ENCODE assay signal across 12 mouse cellular contexts in the genomic region with DNA sequence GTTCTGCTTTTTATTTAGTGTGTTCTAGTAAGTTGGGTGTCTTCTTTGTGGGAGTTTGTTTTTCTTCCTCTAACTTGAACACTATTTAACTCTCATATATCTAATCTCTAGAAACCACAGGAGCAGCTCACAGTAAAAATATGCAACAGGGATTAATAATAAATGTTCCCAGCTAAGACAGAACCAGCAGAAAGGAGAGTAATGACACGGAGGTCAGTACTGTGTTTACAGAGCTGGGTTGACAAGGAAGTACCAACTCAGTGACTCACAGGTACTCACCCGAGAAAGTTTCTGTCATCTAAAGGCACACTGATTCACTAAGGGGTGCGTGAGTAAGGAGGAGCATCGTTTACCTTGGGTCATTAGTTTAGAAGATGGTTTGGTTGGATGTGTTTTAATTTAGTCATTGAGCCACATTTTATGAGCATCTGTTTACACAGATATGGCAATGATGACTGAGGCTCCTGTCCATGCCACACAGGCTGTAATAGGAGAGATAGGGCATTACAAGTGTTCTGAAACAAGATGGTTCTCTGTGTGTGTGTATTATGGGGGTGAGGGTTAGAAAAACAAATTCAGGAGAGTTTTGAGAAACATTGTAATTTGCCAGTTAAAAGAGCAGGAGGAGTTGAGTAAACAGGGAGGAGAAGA. TPM values are rescaled to one million over a fixed set of nuclear protein-coding genes. Genes with fewer than 3 reads are reported as not detected.
DNase-seq lines count a peak whose midpoint lies in the region; TF ChIP-seq lines count a peak whose summit lies in the region.
"Had no signal": no experiment of that assay in that cellular context is flagged by ENCODE, and none has a peak within 500 bp of the region (broad histone marks: within the 10 kb centered on the region; RNA-seq: fewer than 3 reads in every experiment).

No protein-coding gene starts in this region.

- H3K9me3 ChIP-seq in CH12.LX (replicated peaks; ENCODE audit: low read length) = no peaks in the 10 kb centered on the region
- H3K9me3 ChIP-seq in erythroblast, embryonic 14.5 days (ENCODE audit: control insufficient read depth, low read length) = no peaks in the 10 kb centered on the region
- H3K9me3 ChIP-seq in megakaryocyte, embryonic 14.5 days = no peaks in the 10 kb centered on the region
- H3K9me3 ChIP-seq in forebrain, embryonic 10.5 days = no peaks in the 10 kb centered on the region

- WGBS in forebrain, embryonic 10.5 days = 90% methylated on average over 4 of the region's 4 CpGs

- no peak for TF ChIP-seq RAD21 in CH12.LX (IDR thresholded peaks at IDR 0.05; ENCODE audit: low read depth, low read length)

- no peak for TF ChIP-seq CTCF in CH12.LX (conservative IDR thresholded peaks at IDR 0.05 in 1 of 2, IDR thresholded peaks at IDR 0.05 in 1 of 2; ENCODE audit: low read depth in 2 of 2, low read length in 2 of 2)

- TF ChIP-seq EP300 in CH12.LX (IDR thresholded peaks at IDR 0.05; ENCODE audit: low read length) = no peak

- peak; percentile 82 for DNase-seq in 3T3-L1 (ENCODE audit: low read depth, low spot score)
- peak; percentile 20 for DNase-seq in CH12.LX (ENCODE audit: extremely low read depth)
- DNase-seq in cerebellum, postnatal 36 days = no peak
- DNase-seq in heart, postnatal 25 days (ENCODE audit: low spot score) = no peak
- no peak for DNase-seq in left cerebral cortex, postnatal 4 days
- DNase-seq in forebrain, embryonic 10.5 days (ENCODE audit: extremely low spot score, low spot score) = no peak
- DNase-seq: adrenal gland, postnatal 25 days; cerebellum, postnatal 25 days; lung, postnatal 4 days had no signal

- H3K27ac ChIP-seq in CH12.LX (ENCODE audit: insufficient read depth, low read depth) = no peak overlapping the region
- no peak overlapping the region for H3K27ac ChIP-seq in forebrain, embryonic 10.5 days
- H3K27ac ChIP-seq: hindbrain, postnatal 0 days had no signal

- in situ Hi-C loops in CH12.LX (cut with MboI; ENCODE audit: low pct_ligation_motif_present, low pct_unique_long_range_greater_than_20kb, low sequenced_read_pairs) = no loop called here

- H3K9ac ChIP-seq in CH12.LX (ENCODE audit: insufficient read depth, low read depth) = no peak overlapping the region

- TF ChIP-seq POLR2A in CH12.LX (IDR thresholded peaks at IDR 0.05; ENCODE audit: low read depth, low read length) = no peak

- H3K4me3 ChIP-seq in CH12.LX (replicated peaks in 1 of 3; ENCODE audit: low read depth in 2 of 3, low read length in 2 of 3, poor library complexity in 1 of 3) = no peak overlapping the region
- H3K4me3 ChIP-seq in erythroblast, embryonic 14.5 days (replicated peaks) = peak overlapping the region; percentile 17
- peak overlapping the region; percentile 8 for H3K4me3 ChIP-seq in megakaryocyte, embryonic 14.5 days (replicated peaks)
- no peak overlapping the region for H3K4me3 ChIP-seq in forebrain, embryonic 10.5 days

- H3K4me2 ChIP-seq in CH12.LX (ENCODE audit: insufficient read depth, low read depth, poor library complexity, severe bottlenecking) = no peak overlapping the region

- intact Hi-C loops in heart, postnatal 25 days (cut with DNase I) = no loop called here
- intact Hi-C loops in left cerebral cortex, postnatal 4 days (cut with DNase I) = no loop called here

- H3K79me2 ChIP-seq in CH12.LX (replicated peaks; ENCODE audit: control insufficient read depth, extremely low read depth, insufficient read depth, poor library complexity, severe bottlenecking) = peaks cover 61% of the 10 kb centered on the region

- H3K4me1 ChIP-seq in CH12.LX (ENCODE audit: control insufficient read depth in 1 of 2, insufficient read depth in 2 of 2) = peaks cover 0 to 31% of the 10 kb centered on the region in 2 experiments; a peak in 2 of 4 replicates
- peaks cover 40% of the 10 kb centered on the region for H3K4me1 ChIP-seq in erythroblast, embryonic 14.5 days (ENCODE audit: control insufficient read depth)
- H3K4me1 ChIP-seq in megakaryocyte, embryonic 14.5 days = peaks cover 41% of the 10 kb centered on the region
- H3K4me1 ChIP-seq in forebrain, embryonic 10.5 days = no peaks in the 10 kb centered on the region

- dilution Hi-C loops in CH12.LX (cut with MboI; ENCODE audit: extremely low pct_ligation_motif_present, extremely low pct_unique_long_range_greater_than_20kb, low sequenced_read_pairs) = no loop called here

- peaks cover 5 to 30% of the 10 kb centered on the region in 2 experiments for H3K36me3 ChIP-seq in CH12.LX (replicated peaks in 1 of 2; ENCODE audit: control insufficient read depth in 1 of 2, insufficient read depth in 1 of 2, low read length in 1 of 2)
- peaks cover 17% of the 10 kb centered on the region for H3K36me3 ChIP-seq in erythroblast, embryonic 14.5 days (ENCODE audit: control insufficient read depth)
- peaks cover 33% of the 10 kb centered on the region for H3K36me3 ChIP-seq in megakaryocyte, embryonic 14.5 days (replicated peaks; ENCODE audit: low read length)
- H3K36me3 ChIP-seq in forebrain, embryonic 10.5 days (replicated peaks) = peaks cover 27% of the 10 kb centered on the region

- no peaks in the 10 kb centered on the region for H3K27me3 ChIP-seq in CH12.LX (replicated peaks)
- H3K27me3 ChIP-seq in erythroblast, embryonic 14.5 days (ENCODE audit: control insufficient read depth) = no peaks in the 10 kb centered on the region
- H3K27me3 ChIP-seq in megakaryocyte, embryonic 14.5 days (replicated peaks) = no peaks in the 10 kb centered on the region
- H3K27me3 ChIP-seq in forebrain, embryonic 10.5 days (ENCODE audit: poor library complexity, severe bottlenecking) = no peaks in the 10 kb centered on the region

TF ChIP-seq in CH12.LX, 34 proteins besides CTCF, POLR2A, EP300 and RAD21:
- TF ChIP-seq MEF2A (IDR thresholded peaks at IDR 0.05; ENCODE audit: borderline replicate concordance, low read depth, low read length) (no peak), TCF12 (IDR thresholded peaks at IDR 0.05; ENCODE audit: low read depth, low read length) (no peak), USF2 (conservative IDR thresholded peaks at IDR 0.05; ENCODE audit: low read depth, low read length) (no peak), USF1 (IDR thresholded peaks at IDR 0.05; ENCODE audit: low read depth, low read length) (no peak), TBP (conservative IDR thresholded peaks at IDR 0.05; ENCODE audit: low read depth, low read length) (no peak)

RNA-seq across cellular contexts. Expression of a gene that starts 13.1 kb away (rescaled TPM):
- total RNA-seq in CH12.LX (2012; rRNA removed) (3.4 and 4.4 TPM in 2 replicates), CH12.LX (2014; rRNA removed) (2.9 and 3.5 TPM in 2 replicates)
- 4.7 and 4.8 TPM in 2 replicates for polyA plus RNA-seq in CH12.LX (2012; ENCODE audit: insufficient read length, low read depth)
- polyA plus RNA-seq in erythroblast, embryonic 14.5 days (2012) = 0.16 and 0.24 TPM in 2 replicates
- 0.19 TPM in 1 of 2 replicates, not detected in the other for polyA plus RNA-seq in megakaryocyte, embryonic 14.5 days (2012; ENCODE audit: insufficient read depth, low replicate concordance)
- total RNA-seq in heart, postnatal 25 days (2021) = 10 to 100 TPM; 11.9 to 12.3 TPM
- total RNA-seq in left cerebral cortex, postnatal 4 days (2021) = 10 to 100 TPM; 28.7 to 29.6 TPM
- polyA plus RNA-seq in forebrain, embryonic 10.5 days (2016; fragmentation: Nextera tagmentation; extraction: Ambion mirVana) = 14.2 and 15.9 TPM in 2 replicates

Comparison
In these comparisons a context has a peak if more than half of its experiments do, and no peak if none do; other contexts are left out.
1. DNase-seq: peak in 3T3-L1 (single experiment) and CH12.LX (single experiment); none in cerebellum, postnatal 36 days (0 of 2), heart, postnatal 25 days (single experiment), left cerebral cortex, postnatal 4 days (single experiment) and forebrain, embryonic 10.5 days (single experiment).
2. H3K4me3 ChIP-seq: peak in erythroblast, embryonic 14.5 days (single experiment) and megakaryocyte, embryonic 14.5 days (single experiment); none in CH12.LX (0 of 3) and forebrain, embryonic 10.5 days (single experiment).